Mouse (Mus musculus): Measurements from ENCODE around the gene Sav1. TPM values are rescaled to one million over a fixed set of nuclear protein-coding genes. Genes with fewer than 3 reads are reported as not detected.

The Sav1 gene
- total RNA-seq (2014; fragmentation: Nextera tagmentation) (47.7 and 59.2 TPM in 2 replicates), total RNA-seq (2017) (27.9 and 33.9 TPM in 2 replicates)

DNA sequence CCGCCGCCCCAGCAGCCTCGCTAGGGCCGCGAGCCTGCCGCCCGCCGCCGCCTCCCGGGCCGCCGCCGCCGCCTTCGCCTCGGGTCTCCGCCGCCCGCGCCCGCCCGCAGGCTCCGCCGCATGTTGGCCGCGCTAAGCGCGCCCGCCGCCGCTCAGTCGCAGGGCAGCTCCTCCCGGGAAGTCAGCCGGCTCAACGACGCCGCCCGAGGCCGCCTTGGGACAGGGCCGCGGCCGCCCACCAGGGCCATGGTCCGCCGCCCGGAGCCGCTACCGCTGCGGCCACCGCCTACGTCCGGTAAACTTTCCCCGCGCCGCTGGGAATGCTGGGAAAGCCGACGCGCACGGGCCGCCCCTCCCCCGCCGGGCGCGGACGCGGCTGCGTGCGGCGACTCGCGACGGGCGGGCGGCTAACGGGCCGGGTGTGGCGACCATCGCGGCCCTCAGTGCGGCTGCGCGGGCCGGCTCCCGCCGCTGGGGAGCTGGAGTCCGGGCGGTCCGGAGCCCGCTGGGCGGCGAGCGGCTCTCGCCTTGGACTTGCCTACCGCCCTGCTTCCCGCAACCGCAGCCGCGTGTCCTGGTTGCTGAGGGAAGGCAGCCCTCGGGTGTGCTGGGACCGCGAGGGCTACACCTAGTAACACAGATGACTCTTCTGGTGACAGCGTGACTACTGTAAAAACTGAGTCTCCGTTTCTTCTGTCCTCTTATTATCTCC, at the start of gene Sav1:
TSS of gene Sav1 (minus strand) at position 217 of the 712 bp plus-strand sequence.
- ATAC-seq (replicated peaks; ENCODE audit: poor library complexity, severe bottlenecking), result peak; percentile 79

DNA sequence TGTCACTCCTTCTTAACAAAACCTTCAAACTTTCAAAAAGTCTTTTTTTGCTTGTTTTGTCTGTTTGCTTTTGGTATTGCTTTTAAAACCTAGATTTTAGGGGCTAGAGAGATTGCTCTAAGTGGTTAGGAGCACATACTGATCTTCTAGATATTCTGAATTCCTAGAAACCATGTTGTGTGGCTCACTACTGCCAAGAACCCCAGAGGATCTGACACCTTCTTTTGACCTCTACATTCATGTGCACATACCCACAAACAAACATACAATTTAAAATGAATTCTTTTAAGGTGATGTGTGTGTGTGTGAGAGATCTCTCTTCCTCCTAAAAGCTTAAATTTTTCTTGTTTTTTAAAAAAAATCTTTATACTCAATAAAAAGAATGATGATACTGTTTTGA, 39.4 kb upstream of the Sav1 start:
- no peak for ATAC-seq (replicated peaks; ENCODE audit: poor library complexity, severe bottlenecking)

DNA sequence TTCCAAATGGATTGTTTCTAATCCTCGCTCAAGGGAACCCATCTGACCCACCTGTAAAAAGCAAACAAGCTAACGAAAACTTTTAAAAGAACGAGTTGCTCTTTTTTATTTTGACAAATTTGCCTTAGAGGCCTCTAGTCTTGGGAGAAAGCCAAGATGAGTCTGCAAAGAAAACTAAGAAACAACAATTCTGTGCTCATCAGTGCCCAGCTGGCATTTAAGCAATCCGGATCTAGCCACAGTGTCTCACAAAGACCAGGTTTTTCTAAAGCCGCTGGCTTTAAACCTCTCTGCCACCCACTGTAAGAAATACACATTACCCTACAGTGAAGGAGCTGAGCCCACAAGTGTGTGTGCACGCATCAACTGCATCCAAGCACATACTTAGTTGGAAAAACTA, 38.6 kb upstream of the Sav1 start:
- ATAC-seq (replicated peaks; ENCODE audit: poor library complexity, severe bottlenecking), result no peak

DNA sequence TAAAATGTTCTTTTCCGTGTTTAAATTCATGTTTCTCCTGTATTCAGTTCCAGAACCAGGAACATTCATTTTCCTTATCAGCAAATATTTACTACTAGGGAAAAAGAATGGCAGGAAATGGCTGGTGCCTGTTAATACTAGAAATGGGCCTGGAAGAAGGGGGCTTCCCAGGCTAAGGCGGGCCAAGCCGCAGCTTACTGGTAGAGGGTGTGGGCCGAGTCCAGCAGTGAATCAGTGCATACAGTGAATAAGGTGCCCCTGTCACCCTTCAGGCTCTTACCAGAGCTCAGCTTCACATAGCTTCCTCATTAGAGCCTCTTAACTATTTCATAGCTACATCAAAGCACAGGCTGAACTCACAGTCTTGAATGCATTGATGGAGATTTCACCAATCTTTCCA, 36.8 kb upstream of the Sav1 start:
- ATAC-seq (replicated peaks; ENCODE audit: poor library complexity, severe bottlenecking), result no peak

DNA sequence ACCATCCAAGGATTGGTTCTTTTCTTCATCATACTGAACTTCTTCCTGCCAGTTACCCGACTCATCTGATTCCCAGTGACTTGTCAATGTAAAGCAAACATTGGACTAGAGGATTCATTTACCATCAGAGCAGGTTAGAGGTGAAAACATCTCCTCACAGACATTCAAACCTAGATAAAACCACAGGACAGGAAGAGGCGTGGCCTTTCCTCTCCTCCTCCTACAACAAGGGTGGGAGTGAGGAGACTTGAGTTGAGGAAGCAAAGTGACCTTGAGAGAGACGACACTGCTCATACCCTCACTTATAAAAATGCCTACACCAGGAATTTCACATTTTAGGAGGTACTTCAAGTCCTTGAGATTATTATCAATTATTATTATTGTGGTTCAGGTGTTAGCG, 31.4 kb upstream of the Sav1 start:
- peak; percentile 46 for ATAC-seq (replicated peaks; ENCODE audit: poor library complexity, severe bottlenecking)

DNA sequence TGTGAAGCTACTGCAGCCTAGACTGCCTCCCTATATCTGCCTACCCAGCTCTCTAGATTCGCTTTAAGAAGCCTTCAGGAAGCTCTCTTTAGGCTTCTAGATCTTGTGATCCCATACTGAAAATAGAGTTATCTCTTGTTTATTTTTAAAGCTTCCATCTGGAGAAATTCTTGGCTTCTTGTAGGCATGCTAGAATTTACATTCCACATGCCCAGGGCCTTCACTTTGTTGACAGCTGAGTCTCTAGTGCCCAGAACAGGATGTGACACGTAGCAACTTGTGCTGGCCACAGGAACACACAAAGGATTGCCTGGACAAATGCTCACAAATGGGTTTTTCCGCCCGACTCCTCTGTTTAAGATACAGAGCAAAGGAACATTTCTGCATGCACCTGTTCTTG, 29.1 kb upstream of the Sav1 start:
- ATAC-seq (replicated peaks; ENCODE audit: poor library complexity, severe bottlenecking), result no peak

DNA sequence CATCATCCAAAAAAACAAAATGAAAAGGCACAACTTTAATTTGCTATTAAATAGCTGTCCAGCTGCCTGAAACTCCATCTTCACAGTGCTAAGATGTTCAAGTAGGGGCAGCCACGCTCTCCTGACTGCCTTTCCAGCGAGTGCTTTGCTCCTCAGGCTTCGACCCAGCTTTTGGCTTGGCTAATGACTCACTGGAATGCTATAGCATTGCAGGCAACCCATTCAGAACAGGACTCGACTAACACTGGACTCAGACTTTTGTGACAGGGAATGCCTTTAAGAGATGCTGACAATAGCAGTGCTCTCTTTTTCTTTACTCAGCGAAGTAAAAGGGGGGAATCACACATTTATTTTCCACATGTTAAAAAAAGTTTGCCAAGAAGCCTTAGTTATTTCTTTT, 24.9 kb upstream of the Sav1 start:
- ATAC-seq (replicated peaks; ENCODE audit: poor library complexity, severe bottlenecking), result no peak

DNA sequence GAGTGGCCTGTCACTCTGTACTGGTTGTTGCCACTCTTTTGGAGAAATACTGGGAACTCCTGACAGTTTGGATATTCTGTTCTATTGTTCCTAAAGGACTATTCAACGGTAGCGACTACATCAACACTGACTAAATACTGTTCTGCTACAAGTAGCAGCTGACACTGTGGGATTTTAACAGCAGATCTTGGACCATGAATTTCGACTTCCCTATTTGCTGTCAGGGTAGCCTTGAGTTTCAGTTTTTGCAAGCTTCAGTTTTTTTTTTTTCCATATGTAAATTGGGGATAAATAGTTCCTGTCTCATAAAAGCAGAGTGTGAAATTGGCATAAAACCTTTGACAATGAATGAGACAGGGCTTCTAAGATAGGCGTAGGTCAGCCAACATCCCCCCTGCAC, 23.6 kb upstream of the Sav1 start:
- peak; percentile 63 for ATAC-seq (replicated peaks; ENCODE audit: poor library complexity, severe bottlenecking)

DNA sequence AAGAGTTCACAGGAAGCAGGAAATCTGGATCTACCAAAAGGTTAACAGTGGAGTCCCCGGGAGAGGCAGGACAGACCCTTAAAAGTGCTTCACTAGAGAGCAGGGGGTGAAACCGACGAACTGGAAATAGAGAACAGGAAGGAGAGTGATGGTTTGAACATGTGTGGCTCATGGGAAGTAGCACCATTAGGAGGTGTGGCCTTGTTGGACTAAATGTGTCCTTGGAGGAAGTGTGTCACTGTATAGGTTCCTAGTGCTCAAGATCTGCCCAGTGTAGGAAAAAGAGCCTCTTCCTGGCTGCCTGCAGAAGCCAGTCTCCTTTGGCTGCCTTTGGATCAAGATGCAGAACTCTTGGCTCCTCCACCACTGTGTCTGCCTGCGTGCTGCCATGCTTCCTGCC, 18.3 kb upstream of the Sav1 start:
- ATAC-seq (replicated peaks; ENCODE audit: poor library complexity, severe bottlenecking), result peak; percentile 72

DNA sequence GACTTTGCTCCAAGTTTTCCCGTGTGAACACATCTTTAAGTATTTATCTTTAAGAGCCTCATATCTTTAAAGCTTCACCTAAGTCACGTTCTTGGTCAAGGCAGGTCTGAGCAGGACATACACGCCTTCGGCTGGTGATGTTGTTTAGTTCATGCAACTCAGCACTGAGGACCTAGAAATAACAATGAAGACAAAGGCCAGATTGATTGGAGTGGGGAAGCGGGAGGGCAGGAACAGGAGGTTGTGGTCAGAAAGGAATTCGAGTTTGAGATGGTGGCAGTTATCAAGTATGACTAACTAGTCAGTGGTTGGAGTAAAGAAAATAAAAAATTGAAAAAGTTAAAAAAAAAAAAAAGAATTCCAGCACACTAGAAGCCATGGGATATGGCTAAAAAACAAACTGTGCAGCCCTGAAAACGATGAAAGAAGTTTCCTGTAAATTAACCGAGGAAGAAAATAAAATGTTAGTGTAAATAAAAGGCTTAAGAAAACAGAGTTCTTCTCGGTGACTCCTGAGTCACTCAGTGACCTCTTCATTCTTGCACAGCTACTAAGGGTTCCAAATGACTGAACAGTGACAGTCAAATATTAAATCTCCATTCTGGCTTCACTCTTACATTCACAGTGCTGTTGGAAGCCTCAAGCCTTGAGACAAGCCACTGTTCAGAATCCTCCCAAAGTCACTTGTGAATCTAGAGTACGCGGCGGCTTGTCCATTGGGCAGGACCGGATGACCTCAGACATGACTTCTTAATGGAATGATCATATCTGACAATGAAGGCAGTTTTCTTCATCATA, 11.6 kb upstream of the Sav1 start:
- no peak for ATAC-seq (replicated peaks; ENCODE audit: poor library complexity, severe bottlenecking)

DNA sequence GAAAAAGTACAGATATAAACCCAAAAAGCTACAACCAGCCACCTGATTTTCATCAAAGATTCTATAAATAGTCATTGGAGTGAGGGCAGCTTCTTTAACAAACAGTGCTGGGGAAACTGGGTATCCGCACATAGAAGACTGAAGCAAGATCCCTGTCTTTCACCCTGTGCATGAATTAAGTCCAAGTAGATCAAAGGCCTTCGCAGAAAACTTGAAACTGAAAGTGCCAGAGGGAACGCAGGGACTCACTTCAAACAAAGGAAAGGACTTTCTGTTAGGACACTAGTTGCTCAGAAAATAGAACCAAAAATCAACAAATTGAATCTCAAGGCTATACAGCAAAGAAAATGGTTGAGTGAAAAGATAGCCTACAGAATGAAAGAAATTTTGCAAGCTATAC, 8.6 kb upstream of the Sav1 start:
- no peak for ATAC-seq (replicated peaks; ENCODE audit: poor library complexity, severe bottlenecking)

DNA sequence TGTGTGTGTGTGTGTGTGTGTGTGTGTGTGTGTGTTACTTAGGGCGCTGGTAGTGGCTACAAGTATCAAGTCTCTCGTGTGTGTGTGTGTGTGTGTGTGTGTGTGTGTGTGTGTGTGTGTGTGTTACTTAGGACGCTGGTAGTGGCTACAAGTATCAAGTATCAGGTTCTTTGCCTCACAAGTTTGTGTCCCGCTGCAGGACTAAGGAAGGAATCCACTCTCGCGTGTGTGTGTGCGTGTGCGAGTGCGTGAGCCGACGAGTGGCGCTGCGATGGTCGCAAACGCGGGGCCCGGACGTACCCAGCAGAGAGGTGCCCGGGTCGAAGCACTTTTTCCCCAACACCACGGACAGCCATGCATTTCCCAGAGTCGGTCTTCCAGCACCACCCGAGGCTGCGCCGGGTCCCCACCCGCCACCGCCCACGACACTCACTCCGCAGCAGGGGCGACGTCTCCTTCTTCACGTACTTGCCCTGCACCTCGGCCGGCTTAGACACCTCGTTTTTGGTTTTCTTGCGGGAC, 500 bp downstream of the Sav1 start:
- ATAC-seq (replicated peaks; ENCODE audit: poor library complexity, severe bottlenecking), result 0 out of 2 replicates have a peak, but pooled peaks have one; percentile 23

DNA sequence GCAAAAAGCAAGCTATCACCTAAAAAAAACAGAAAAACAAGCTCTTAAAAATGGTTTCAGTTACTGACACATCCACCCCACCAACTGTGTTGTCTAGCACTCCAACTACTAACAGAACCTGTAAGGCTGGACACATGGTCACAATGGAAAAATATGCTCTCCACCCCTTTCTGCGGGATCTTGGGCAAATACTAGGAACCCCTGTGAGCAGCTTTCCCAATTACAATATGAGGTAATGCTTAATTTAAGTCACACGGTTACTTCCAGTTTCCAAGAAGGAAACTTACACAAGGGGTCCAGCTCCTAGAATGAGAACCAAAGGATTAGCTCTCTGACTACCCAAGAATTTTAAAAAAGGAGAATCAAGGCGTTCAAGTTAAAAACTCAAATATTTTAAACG, 1.3 kb downstream of the Sav1 start:
- ATAC-seq (replicated peaks; ENCODE audit: poor library complexity, severe bottlenecking), result peak; percentile 57

DNA sequence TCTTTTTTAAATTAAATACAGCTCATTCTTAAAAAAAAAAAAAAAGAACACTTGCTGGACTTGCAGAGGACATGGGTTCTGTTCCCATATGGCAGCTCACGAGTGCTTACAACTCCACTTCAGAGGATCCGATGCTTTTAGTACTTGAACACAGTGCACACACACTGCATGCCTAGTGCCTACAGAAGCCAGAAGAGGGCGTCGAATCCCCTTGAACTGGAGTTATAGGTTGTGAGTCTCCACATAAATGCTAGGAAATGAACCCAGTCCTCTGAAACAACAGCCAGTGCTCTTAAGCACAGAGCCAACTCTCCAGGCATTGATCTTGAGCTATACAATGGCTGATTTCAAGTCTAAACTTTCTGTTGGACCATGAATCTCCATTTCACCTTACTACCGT, 3.9 kb downstream of the Sav1 start:
- no peak for ATAC-seq (replicated peaks; ENCODE audit: poor library complexity, severe bottlenecking)

DNA sequence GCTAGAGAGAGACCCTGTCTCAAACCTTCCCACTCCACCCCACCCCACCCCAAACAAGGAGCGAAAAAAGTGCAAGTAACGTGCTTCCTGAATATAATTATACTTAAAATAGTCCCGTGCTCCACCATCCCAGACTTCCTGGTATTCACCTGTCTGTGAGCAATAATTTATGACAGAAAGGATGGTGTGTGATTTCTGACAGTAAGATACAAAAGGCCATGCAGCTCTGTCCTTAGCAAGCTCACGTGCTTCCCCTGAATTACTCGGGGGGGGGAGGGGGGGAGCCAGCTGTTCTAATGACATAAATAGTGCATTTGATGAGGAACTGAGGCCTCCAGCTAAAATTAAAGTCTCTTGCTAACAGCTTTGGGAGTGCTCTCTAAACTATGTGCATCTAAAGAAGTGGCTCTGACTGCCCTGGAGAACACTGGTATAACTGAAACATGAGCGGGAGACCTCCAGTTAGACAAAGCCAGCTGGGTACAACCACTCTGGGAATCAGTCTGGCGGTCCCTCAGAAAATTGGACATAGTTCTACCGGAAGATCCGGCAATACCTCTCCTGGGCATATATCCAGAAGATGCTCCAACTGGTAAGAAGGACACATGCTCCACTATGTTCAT, 9.3 kb downstream of the Sav1 start:
- no peak for ATAC-seq (replicated peaks; ENCODE audit: poor library complexity, severe bottlenecking)

DNA sequence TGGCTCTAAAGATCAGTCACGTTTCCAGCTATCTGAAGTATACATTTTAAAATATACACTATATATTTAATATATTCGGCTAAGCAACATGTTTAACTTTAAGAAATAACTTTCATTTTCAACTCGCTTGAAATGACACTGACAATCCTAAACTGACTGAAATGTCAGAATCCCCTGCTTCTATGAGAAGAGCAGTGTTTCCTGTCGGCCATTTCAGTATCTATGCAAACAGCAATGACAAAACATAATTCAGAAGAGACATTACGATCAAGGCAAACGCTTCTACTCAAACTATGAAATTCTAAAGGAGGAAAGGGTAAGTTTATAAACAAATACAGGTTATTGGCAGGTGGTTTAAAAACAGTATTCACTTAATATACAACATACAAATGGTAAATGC, 10.1 kb downstream of the Sav1 start:
- ATAC-seq (replicated peaks; ENCODE audit: poor library complexity, severe bottlenecking), result no peak

DNA sequence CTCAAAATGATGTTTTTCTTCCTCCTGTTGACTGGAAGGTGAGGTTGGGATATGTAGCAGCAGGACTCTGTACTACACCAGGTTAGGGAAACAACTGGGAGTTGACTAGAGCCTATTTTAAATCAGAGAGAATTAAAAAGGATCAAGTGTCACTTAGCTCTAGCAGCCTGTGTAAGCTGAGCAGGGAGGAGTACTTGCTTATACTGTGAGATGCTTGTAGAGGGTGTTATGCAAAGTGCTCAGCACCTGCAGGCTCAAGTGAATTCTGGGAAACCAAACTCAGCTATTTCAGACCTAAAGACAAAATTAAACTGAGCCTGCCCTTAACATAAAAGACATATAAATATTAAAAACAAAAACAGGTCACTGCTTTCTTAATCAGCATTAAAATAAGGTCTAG, 13.1 kb downstream of the Sav1 start:
- no peak for ATAC-seq (replicated peaks; ENCODE audit: poor library complexity, severe bottlenecking)

DNA sequence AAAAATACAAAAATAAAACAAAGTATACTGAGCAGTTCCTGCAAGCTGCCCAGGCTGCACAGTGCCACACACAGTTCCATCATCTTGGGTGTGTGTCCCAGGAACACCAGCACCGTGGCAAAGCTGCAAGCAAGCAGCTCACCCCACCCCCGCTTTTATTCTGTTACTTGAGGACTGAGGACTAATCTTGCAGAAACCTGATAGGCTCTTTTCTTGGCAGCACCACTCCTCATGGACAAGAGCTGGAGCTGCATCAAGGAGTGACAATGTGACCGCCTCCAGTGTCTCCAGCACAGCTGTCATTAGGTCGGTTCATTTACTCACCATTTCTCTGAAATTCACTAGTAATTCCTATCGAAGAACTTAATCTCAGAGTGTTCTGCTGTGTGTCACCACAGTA, 18.6 kb downstream of the Sav1 start:
- ATAC-seq (replicated peaks; ENCODE audit: poor library complexity, severe bottlenecking), result no peak

DNA sequence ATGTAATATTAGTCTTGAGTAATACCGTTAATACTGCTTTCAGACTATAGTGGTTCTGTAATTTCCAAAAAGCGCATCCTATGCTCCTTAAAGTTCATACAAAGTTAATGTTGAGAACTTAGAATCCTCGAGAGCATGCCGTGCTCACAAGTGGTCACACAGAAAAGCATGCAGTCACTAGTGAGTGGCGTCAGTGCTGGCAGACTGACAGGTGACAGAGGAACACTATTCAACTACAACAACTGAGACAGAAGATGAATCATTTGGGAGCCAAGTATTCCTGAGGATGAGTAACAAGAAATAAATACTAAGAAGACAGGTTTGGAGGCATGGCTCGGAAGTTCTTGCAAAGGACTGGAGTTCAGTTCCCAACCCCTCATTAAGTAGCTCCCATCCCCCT, 19.7 kb downstream of the Sav1 start:
- ATAC-seq (replicated peaks; ENCODE audit: poor library complexity, severe bottlenecking), result no peak

DNA sequence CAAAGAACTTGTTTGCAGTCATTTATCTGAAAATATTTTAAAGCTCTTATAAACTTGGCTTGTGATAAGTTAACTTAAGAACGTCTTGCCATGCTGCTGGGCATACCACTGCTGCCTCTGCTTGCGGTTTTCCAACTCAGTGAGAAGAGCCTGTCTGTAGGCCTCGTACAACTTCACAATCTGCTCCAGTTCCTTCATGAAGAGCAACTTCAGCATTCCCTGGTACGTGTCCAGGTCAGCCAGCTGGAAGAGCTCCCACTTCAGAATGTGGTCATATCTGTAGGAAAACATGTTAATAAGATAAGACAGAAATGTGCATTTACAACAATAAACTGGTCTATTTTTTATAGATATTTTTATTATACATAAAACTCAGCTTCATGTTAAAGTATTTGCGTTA, 20.7 kb downstream of the Sav1 start:
- no peak for ATAC-seq (replicated peaks; ENCODE audit: poor library complexity, severe bottlenecking)

DNA sequence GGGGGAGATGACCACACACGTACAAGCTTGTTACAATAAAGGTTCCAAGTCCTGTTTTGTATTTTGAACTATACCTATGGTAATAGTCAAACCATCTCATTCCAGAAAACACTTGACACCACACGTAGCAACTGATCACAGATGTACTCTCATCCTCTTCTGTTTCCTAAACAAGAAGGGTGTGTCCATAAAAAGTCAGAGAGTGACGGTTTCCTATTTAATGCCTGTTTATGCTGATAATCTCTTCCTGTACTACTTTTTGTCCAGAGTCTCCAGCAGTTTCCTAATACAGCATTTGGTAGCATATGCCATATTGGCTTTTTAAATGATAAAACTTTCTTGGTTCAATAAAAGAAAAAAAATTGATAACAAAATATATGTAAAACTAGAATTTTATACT, 21.2 kb downstream of the Sav1 start:
- no peak for ATAC-seq (replicated peaks; ENCODE audit: poor library complexity, severe bottlenecking)
